Mouse (Mus musculus) CD8-positive naive resting alpha-beta T cell, adult 57 days (primary cell): ENCODE measurements around the gene Rps18. TPM values are rescaled to one million over a fixed set of nuclear protein-coding genes. Genes with fewer than 3 reads are reported as not detected.

Source experiments
- total RNA-seq: library from RNA; stranded (reverse); gene quantifications from one replicate; pipeline ENCODE4 v1.2.4, GENCODE M21; 2023

Rps18 gene
- 2,292 TPM for total RNA-seq

DNA sequence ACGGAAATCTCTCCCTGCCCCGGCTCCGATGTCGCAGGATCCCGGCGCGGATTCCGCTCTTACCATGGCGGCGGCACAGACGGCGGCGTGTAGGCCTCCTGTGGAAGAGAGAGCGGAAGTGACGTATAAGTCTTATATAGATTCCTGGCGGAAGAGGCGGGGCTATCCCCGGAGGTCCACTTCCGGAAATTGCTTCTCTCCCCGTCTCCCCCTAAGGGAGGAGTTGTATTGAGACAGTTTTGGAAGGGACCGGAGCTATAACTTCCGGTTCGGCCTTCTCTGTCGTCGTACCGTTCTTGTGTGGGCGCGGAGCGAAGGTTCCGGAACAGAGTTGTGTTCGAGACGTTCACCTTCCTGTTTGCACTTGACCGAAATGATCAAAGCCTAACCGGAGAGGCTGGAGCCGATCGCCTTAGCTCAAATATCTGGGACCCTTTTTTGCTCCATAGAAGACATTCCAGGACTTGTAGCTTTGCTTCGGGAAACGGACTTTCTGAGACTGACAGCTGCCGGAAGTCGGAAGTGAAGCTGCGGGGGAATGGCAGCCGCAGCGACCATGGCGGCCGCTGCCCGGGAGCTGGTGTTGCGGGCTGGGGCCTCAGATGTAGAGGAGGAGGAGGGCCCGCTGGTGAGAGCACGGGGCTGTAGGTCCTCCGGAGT is at the start of gene Rps18, which contains the start of gene Vps52:
Gene Rps18, minus strand, starts transcription at position 447 of the 660 bp plus-strand sequence.
Gene Vps52, plus strand, starts transcription at position 258 of the 660 bp plus-strand sequence.

DNA sequence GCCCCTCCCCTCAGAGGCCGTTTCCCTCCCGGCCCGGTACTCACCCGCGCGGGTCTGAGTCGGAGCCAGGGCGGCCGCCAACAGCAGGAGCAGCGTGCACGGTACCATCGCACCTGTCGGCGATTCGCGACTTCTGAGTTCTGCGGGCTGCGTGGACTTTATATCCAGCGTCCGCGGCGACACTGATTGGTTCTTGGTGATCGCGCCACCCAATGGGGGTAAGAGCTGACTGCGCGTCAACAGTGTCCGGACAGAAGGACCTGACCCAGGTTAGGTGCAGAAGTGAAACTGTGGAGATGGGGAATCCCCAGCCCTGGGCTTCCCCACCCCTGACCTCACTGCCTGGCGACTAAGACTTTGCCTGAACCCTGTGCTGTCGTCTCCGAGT is 44.3 kb upstream of the Rps18 start, which contains the start of gene H2-K1:
Gene H2-K1, minus strand, starts transcription at position 198 of the 388 bp plus-strand sequence.

DNA sequence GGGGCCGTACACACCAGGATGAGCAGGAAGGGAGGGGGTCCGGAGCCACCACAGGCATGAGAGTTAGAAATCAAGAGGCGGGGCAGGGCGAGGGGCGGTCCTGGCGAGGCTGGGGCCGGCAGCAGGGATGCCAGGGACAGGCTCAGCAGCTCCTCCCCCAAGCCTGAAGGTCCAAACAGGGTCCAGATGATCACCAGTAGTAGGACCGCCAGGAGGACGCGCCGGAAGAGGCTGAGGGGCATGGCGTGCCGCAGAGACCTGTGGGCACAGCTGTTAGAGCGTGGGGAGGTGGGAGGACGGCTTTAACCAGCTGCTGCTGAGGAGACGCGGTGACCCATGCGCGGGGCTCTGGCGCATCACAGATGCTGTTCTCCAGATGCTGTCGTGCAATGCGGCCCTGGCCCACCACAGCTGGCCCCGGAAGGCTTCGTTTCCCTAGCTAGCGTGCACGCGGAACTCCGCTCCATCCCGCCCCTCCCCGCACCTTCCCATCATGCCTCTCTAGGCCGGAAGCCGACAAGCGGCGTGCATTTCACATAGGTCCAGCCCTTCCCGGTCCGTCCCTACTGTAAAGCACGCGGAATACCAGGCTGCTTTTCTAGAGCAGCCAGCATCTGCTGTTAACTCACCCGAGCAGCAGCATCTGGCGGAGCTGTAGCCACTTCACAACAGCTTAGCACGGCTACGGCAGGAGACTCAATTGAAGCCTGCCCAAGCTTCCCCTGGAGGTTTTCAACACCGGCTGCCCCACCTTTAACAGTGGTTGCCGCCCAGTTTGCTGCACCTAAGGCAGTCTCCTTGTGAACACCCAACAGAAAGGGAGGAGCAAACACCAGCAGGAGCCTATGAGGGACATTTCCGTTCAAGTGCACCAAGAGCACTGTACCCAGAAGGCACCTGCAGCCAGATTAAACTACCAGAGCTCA is 4.5 kb downstream of the Rps18 start, which contains the start of gene B3galt4:
Gene B3galt4, minus strand, starts transcription at position 468 of the 926 bp plus-strand sequence.

DNA sequence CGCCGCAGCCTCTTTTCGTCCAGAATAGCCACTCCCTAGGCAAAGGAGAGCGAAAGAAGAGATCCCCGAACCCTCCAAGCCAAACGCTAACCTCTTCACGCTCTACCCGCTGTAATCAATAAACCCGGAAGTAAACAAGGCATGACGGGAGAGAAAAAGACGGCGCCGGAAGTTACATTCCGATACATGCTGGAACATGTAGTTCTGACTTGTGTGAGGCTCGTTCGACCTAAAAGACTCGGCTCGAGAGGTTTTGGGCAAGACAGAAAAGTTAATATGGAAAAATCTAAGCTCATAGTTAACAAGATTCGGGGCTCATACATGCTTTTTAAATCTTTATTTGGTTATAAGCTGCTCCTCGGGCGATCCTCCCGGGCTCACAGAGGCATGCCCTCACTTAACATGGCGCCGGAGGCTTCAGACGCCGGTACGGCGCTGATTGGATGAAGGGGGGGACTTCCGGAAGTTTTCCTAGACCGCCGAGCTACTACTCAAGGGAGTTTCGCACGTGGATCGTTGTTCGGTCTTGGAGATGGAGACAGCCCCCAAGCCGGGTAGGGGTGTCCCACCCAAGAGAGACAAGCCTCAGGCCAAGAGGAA is 15.5 kb downstream of the Rps18 start, which contains the start of the genes Pfdn6 and Wdr46:
Gene Pfdn6, minus strand, starts transcription at position 138 of the 600 bp plus-strand sequence.
Gene Wdr46, plus strand, starts transcription at position 455 of the 600 bp plus-strand sequence.

DNA sequence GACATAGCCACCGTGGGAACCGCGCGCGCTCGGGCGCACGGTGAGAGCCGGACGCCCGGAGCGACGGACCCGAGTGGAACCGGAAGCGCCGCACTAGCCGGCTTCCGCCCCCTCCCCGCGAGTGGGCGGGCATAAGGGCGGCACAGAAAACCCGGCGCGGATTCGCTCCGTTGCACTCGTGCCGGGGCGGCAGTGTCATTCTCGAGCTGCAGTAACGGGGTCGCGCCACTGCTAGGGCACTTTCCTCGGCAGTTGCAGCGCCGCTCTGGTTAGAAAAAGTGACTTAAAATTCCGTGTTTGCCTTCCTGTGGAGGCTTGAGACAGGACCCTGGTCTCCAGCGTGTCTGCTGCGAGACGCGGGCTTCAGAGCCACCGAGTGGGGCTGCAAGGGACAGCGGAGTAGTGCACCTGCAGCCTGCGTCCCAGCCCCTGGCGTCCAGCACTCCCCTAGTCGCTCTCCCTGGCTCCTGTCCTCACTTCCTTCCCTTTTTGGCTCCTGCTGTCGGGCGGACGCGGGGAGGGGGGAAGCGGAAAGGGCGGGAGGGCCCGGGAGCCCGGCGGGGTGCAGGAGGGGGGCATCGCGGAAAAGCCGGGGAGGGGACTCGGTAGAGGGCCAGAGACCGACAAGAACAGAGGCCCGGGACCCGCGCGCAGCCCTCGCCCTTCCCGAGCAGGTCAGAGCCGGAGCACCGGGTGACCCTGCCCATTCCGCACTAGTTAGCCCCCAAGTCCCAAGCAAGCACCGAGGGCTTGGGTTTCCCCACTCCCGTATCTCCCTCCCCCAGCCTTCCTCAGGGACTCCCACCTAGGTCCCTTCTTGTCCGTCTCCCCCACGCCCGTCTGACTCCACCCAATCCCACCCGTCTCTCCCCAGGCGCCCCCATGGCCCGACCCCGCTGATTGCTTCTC is 26.2 kb downstream of the Rps18 start, which contains the start of gene Rgl2:
Gene Rgl2, plus strand, starts transcription at position 173 of the 909 bp plus-strand sequence.

DNA sequence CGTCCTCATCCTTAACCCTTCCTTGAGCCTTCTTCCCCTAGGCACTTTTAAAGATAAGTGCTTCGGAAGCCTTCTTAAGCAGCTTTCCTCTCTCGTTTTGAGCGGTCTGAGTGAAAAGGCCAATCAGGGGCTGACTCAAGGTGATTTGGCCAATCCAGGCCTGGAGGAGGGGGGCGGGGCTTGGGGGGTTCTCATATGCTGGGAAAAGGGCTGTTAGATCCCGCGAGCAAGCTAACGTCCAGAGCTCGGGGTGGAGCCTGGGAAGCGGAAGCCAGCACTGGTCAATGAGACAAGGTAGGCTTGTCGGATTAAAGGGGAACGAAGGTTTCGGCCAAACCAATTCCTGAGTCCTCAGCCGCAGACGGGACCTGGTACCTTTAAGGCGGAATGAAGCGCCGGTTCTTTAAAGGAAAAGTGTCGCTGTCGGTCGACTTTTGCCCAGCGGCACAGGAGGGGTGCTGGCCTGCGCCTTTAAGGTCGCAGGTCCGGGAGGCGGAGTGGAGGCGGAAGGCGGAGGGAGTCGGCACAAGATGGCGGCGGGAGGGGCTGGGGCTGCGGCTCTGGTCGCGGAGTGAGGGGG is 40.0 kb downstream of the Rps18 start, which contains the start of the genes Tapbp and Zbtb22:
Gene Tapbp, plus strand, starts transcription at position 229 of the 580 bp plus-strand sequence.
Gene Zbtb22, plus strand, starts transcription at position 234 of the 580 bp plus-strand sequence.

DNA sequence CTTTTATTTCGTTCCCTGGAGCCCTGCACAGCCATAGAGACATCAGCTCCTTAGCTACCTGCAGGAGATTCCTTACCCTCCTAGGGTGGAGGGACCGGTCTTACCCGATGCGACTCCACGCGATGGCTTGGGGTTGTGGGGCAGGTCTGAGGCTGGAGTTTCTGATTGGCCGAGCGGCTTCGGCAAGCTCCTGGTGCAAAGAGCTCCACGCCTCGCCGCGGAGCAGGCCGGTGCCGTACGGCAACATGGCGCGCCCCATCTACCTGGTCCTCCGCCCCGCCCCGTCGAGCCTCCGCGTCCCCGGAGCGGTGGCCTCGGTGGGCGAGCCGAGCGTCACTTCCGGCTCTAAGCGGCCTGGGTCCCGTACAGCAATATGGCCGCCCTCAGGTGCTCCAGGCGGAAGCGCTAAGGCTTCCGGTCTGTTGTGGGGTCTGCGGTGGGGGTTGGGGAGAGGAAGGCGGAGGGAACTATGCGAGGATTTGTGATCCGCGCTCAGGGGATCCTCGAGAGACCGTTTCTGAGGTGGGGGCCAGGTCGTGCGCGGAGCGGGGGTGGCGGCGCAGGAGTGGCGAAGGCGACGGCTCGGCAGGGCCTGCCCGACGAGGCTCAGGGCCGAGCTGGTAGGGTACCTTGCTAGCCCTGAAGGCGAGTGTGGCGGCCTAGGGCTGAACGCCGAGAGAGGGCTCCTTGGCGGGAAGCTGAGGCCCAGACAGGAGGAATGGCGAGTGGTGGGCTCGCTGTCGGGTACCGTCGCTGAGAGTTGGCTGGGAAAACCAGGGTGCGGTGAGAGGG is 46.5 kb downstream of the Rps18 start, which contains the start of gene Daxx:
Gene Daxx, plus strand, starts transcription at position 338 of the 792 bp plus-strand sequence.

DNA sequence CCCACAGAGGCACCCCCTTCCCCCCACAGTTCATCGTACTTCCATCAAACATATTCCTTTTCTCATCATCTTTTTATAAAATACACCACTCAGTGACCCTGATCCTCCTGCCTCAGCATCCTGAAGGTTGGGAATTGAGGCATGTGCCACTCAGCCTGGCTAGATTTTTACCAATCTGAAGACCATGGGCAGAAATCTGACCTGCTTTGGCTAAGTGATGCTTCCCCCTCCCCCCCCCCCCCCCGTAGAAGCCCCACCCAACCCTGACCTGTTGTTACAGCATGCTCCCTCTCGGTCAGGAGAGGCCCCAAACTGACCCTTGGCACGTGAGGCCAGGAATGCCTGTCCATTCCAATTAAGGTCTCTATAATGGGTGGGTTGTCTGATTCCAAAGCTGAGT is 51.0 kb downstream of the Rps18 start, which contains the start of gene Platr17:
Gene Platr17, plus strand, starts transcription at position 301 of the 400 bp plus-strand sequence.

Other genes starting within 250 kb of the Rps18 start
- gene March2, start 237.3 kb downstream of the Rps18 start, total RNA-seq, result 58.7 TPM
- gene Rab11b, start 195.5 kb downstream of the Rps18 start, total RNA-seq, result 192 TPM
- 1.4 TPM for gene Angptl4, start 174.2 kb downstream of the Rps18 start, total RNA-seq
- gene Kank3, start 145.5 kb downstream of the Rps18 start, total RNA-seq, result 3.1 TPM
- gene Rps28, start 131.4 kb downstream of the Rps18 start, total RNA-seq, result 5,360 TPM
- 138 TPM for gene Ndufa7, start 131.4 kb downstream of the Rps18 start, total RNA-seq
- gene Cd320, start 112.9 kb downstream of the Rps18 start, total RNA-seq, result 9.8 TPM
- gene Gm7029, start 82.2 kb downstream of the Rps18 start, total RNA-seq, result not detected
- gene Kifc1, start 65.3 kb downstream of the Rps18 start, total RNA-seq, result 5.4 TPM
- 1.1 TPM for gene Platr17, start 50.9 kb downstream of the Rps18 start, total RNA-seq
- gene Daxx, start 46.6 kb downstream of the Rps18 start, total RNA-seq, result 60.9 TPM
- gene Tapbp, start 40.1 kb downstream of the Rps18 start, total RNA-seq, result 363 TPM
- gene Zbtb22, start 40.1 kb downstream of the Rps18 start, total RNA-seq, result 29.5 TPM
- gene Rgl2, start 26.5 kb downstream of the Rps18 start, total RNA-seq, result 159 TPM
- gene Pfdn6, start 15.7 kb downstream of the Rps18 start, total RNA-seq, result 61.3 TPM
- gene Wdr46, start 15.3 kb downstream of the Rps18 start, total RNA-seq, result 67.7 TPM
- gene B3galt4, start 4.5 kb downstream of the Rps18 start, total RNA-seq, result 16.0 TPM
- 58.6 TPM for gene Vps52, start 189 bp downstream of the Rps18 start, total RNA-seq
- 4,625 TPM for gene H2-K1, start 44.3 kb upstream of the Rps18 start, total RNA-seq
- gene Ring1, start 68.7 kb upstream of the Rps18 start, total RNA-seq, result 32.6 TPM
- 140 TPM for gene H2-Ke6, start 72.1 kb upstream of the Rps18 start, total RNA-seq
- gene Slc39a7, start 75.7 kb upstream of the Rps18 start, total RNA-seq, result 91.6 TPM
- 103 TPM for gene Rxrb, start 75.8 kb upstream of the Rps18 start, total RNA-seq
- 21.9 TPM for gene Col11a2, start 83.4 kb upstream of the Rps18 start, total RNA-seq
- gene H2-Oa, start 136.3 kb upstream of the Rps18 start, total RNA-seq, result 24.7 TPM
- 62.7 TPM for gene H2-DMa, start 163.5 kb upstream of the Rps18 start, total RNA-seq
- gene Brd2, start 166.6 kb upstream of the Rps18 start, total RNA-seq, result 368 TPM
- 84.9 TPM for gene H2-DMb2, start 187.3 kb upstream of the Rps18 start, total RNA-seq
- 48.5 TPM for gene H2-DMb1, start 197.1 kb upstream of the Rps18 start, total RNA-seq
- 168 TPM for gene Tap1, start 231.6 kb upstream of the Rps18 start, total RNA-seq
- 152 TPM for gene Psmb9, start 231.8 kb upstream of the Rps18 start, total RNA-seq
- gene Psmb8, start 241.7 kb upstream of the Rps18 start, total RNA-seq, result 252 TPM
- 150 TPM for gene Tap2, start 247.5 kb upstream of the Rps18 start, total RNA-seq